Mouse (Mus musculus) kidney, embryonic 15.5 days (tissue): ENCODE measurements around the gene Slc38a4. TPM values are rescaled to one million over a fixed set of nuclear protein-coding genes. Genes with fewer than 3 reads are reported as not detected.

Source experiments
- ATAC-seq: fragments of 200-750 bp; cut with Nextera tagmentation; replicated peaks from 2 replicates; pipeline ENCODE4 v1.8.0; 2017; ENCODE audit warnings: moderate TSS enrichment; ENCODE audit not compliant: low FRiP score
- H3K27ac ChIP-seq: fragments of 300-500 bp; sonication (generic); 2 replicates; pipeline ENCODE4 v1.5.1; 2015; ENCODE audit warnings: mild to moderate bottlenecking, inconsistent platforms
- H3K27me3 ChIP-seq: fragments of 300-500 bp; sonication (generic); 2 replicates; pipeline ENCODE4 v1.6.1; 2015; ENCODE audit warnings: inconsistent platforms
- H3K36me3 ChIP-seq: fragments of 300-500 bp; sonication (generic); 2 replicates; pipeline ENCODE4 v1.6.1; 2015; ENCODE audit warnings: inconsistent platforms
- H3K4me1 ChIP-seq: fragments of 300-500 bp; sonication (generic); 2 replicates; pipeline ENCODE4 v1.6.1; 2015; ENCODE audit warnings: inconsistent platforms
- H3K4me2 ChIP-seq: fragments of 300-500 bp; sonication (generic); 2 replicates; pipeline ENCODE4 v1.6.1; 2015; ENCODE audit warnings: moderate library complexity, mild to moderate bottlenecking, inconsistent platforms
- H3K4me3 ChIP-seq: fragments of 300-500 bp; sonication (generic); replicated peaks from 2 replicates; pipeline ENCODE4 v1.5.1; 2015; ENCODE audit warnings: mild to moderate bottlenecking, inconsistent platforms
- H3K9ac ChIP-seq: fragments of 300-500 bp; sonication (generic); 2 replicates; pipeline ENCODE4 v1.6.1; 2015; ENCODE audit warnings: mild to moderate bottlenecking, inconsistent platforms
- H3K9me3 ChIP-seq: fragments of 300-500 bp; sonication (generic); replicated peaks from 2 replicates; pipeline ENCODE4 v1.6.1; 2016; ENCODE audit warnings: inconsistent platforms
- WGBS: fragments of 180-500 bp; shearing (Covaris S2); methylation state at CpG from one replicate; pipeline ENCODE4 v1.1.7; 2015; ENCODE audit warnings: mixed read lengths; 5-methylcytosine and 5-hydroxymethylcytosine counted together
- polyA plus RNA-seq: library from polyadenylated mRNA; unstranded; fragments of >200 nt; fragmentation: Nextera tagmentation; extraction: Ambion mirVana; gene quantifications from 2 replicates; pipeline ENCODE4 v1.2.1, GENCODE M21; 2015

Gene Slc38a4
- polyA plus RNA-seq, 1 experiment from 2014 or later, result 76.0 TPM

DNA sequence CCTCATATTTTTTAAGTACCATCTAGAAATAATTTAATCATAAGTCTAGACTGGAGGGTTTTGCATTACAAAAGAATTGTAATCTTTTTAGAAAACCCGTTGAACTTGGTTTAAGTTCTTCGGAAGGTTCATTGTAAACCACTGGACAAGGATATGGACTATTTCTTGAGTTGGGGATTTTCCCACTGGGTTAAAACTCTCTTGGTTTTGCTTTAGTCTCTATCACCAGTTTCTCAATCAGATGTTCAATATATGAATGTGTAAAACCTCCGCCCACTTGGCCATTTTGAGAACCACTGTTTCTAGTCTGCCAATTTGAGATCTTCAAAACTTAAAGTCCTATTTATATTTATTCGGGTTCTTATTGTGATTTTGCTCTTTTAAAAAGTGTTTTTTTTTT lies 25.6 kb downstream of the Slc38a4 start:
- no peak for ATAC-seq
- no peak overlapping the region for H3K27ac ChIP-seq
- 94% methylated on average over 4 of the region's 4 CpGs for WGBS

DNA sequence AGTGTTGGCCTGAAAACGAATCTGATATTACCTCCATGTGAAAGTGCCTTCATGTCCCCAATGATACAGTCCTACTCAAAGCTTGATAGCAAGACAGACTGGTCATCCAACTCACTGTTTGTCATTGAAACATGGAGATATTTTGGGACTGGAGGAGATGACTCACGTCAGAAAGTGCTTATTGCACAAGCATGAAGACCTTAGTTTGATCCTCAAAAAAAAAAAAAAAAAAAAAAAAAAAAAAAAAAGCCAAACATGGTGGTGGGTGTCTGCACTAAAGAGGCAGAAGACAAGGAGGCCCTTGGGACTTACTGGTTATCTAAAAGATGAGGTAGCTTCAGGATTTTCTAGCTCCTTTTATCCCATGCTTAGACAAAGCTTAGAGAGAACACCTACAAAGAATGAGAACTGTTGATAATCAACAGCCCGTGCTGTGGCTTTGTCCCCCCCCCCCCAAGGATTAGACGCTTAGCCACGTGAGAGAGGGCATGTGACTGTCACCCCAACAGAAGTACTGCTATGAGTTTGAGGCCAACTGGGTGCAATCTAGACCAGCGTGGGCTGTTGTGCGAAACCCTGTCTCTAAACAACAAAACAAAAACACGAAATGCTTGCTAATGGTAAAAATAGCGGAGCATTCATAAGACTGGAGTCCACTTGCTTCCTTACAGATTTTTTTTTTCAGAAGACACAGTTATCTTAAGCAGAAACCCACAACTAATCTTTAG lies 26.5 kb downstream of the Slc38a4 start:
- WGBS, result 88% methylated on average over 9 of the region's 9 CpGs
- no peak for ATAC-seq

More for the DNA sequence above, 25.6 kb downstream of the Slc38a4 start:
- Histone ChIP-seq H3K36me3 (no peaks in the 10 kb centered on the region), H3K9me3 (no peaks in the 10 kb centered on the region), H3K4me3 (no peak overlapping the region), H3K4me1 (peaks cover 9% of the 10 kb centered on the region), H3K9ac (no peak overlapping the region), H3K27me3 (no peaks in the 10 kb centered on the region), H3K4me2 (no peak overlapping the region)

DNA sequence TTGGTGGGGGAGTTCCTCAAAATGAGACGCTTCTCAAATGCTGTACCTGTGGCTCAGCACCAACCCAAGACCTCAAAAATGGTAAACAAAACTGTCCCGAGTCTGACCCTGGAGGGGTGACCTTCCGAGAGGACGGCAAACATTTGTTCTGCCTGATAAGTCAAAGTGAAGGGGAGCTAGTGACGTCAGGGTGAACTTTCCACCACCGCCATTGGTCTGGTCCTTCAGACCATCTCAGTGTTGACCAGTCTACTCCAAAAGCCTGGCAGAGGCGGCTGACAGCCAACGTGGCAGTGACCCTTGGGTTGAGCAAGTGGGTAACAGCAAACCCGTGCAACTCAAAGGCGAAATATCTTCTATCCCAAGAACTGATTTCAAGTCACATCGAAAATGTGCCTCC lies 27.1 kb downstream of the Slc38a4 start:
- H3K4me1 ChIP-seq, result peaks cover 4% of the 10 kb centered on the region
- no peak overlapping the region for H3K4me2 ChIP-seq
- ATAC-seq, result no peak
- no peaks in the 10 kb centered on the region for H3K27me3 ChIP-seq
- no peaks in the 10 kb centered on the region for H3K9me3 ChIP-seq
- 60% methylated on average over 11 of the region's 11 CpGs for WGBS
- no peaks in the 10 kb centered on the region for H3K36me3 ChIP-seq
- no peak overlapping the region for H3K27ac ChIP-seq
- no peak overlapping the region for H3K9ac ChIP-seq
- no peak overlapping the region for H3K4me3 ChIP-seq

More for the DNA sequence above, 26.5 kb downstream of the Slc38a4 start:
- Histone ChIP-seq H3K9ac (no peak overlapping the region), H3K4me2 (no peak overlapping the region), H3K27me3 (no peaks in the 10 kb centered on the region), H3K4me1 (peaks cover 7% of the 10 kb centered on the region), H3K27ac (no peak overlapping the region), H3K36me3 (no peaks in the 10 kb centered on the region), H3K9me3 (no peaks in the 10 kb centered on the region), H3K4me3 (no peak overlapping the region)

DNA sequence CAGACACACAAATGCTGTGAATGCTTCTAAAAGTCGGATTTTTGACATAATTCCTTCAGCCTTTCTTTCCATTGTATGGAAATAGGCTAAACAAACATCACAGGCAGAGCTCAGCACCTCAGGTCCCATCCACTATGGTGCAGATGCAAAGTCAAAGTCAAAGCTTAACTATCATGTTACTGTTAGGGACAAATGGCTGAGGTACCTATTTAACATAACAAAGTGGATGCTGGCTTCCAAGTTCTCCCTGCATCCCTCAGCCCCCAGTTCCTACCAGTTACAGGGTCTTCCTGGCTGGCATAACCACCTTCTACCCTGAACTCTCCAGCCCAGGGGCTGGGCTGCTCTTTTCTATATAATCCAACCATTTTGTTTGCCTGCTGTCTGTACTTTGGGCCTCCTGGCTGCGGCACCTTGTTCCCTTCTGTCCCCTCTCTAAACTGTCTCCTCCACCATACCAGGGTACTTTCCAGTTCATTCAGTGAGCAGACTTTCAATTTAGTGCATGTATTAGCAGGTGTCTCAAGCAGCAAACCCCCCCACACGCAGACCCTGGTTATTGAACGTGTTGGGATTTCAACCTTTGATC lies 27.6 kb downstream of the Slc38a4 start:
- Histone ChIP-seq H3K4me2 (no peak overlapping the region), H3K9me3 (no peaks in the 10 kb centered on the region), H3K36me3 (no peaks in the 10 kb centered on the region), H3K4me3 (no peak overlapping the region), H3K4me1 (no peaks in the 10 kb centered on the region), H3K27ac (no peak overlapping the region), H3K27me3 (no peaks in the 10 kb centered on the region), H3K9ac (no peak overlapping the region)
- no peak for ATAC-seq
- WGBS, result 49% methylated on average over 4 of the region's 4 CpGs

DNA sequence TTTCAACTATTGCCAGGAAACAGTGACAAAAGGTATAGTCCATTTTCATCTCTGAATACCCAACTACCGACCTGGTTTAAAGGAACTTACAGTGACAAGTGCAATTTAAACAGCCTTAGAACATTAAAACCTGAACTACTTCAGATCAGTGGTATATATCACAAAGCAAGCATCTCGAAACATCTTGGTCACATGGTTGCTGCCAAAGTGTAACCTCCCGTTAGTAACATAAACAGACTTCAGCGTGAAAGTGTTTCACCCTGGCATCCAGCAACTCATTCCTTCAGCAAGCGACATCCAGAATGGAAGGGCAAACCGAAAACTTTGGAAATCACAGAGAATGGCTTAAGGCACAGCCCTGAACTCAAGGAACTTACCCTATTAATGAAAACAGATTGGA lies 29.1 kb downstream of the Slc38a4 start:
- Histone ChIP-seq H3K27me3 (no peaks in the 10 kb centered on the region), H3K27ac (no peak overlapping the region), H3K4me2 (no peak overlapping the region), H3K4me1 (no peaks in the 10 kb centered on the region), H3K36me3 (no peaks in the 10 kb centered on the region), H3K9ac (no peak overlapping the region), H3K4me3 (no peak overlapping the region), H3K9me3 (no peaks in the 10 kb centered on the region)
- ATAC-seq, result no peak
- WGBS, result 65% methylated on average over 6 of the region's 6 CpGs

DNA sequence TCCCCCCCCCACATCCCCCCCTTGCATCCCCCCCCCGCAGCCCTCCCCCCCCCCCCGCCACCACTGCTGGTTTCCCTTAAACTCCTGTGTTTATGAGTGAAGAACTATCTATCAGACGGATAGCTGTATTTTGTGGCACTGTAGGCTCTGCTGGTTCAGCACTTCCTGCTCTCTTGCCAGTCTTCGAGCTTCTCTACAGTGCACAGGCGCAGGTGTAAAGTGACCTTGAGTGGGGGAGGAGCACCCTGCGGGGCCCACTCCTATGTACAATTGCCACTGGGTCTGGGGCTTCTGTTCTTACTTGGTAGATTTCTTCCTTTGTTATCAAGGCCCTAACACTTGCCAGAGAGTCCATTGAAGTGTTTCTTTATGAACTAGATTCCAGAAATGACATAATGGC lies 33.0 kb downstream of the Slc38a4 start:
- whole genome bisulfite sequencing, result 76% methylated on average over 4 of the region's 6 CpGs
- Histone ChIP-seq H3K9ac (no peak overlapping the region), H3K27me3 (no peaks in the 10 kb centered on the region), H3K4me3 (no peak overlapping the region), H3K4me2 (no peak overlapping the region), H3K36me3 (0 out of 2 replicates have a peak, but pooled peaks cover 2% of the 10 kb centered on the region), H3K27ac (no peak overlapping the region), H3K4me1 (no peaks in the 10 kb centered on the region), H3K9me3 (no peaks in the 10 kb centered on the region)
- ATAC-seq, result no peak

DNA sequence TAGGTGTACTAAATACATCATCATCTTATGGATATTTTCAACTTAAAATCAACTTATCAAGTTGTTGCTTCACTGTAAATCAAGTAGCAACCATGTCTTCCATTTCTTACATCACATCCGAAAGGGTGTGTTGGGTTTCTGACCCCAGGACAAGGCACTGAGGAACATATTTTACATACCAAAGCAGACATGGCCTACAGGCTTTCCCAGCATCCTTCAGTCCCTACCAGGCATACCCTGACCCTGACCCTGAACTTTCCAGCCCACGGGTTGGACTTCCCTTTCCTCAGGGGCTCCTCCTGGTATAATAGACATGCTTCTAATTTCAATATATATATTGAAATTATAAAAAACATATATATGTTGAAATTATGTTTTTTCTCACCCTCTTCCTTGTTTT lies 33.5 kb downstream of the Slc38a4 start:
- Histone ChIP-seq H3K27ac (no peak overlapping the region), H3K27me3 (no peaks in the 10 kb centered on the region), H3K9ac (no peak overlapping the region), H3K36me3 (0 out of 2 replicates have a peak, but pooled peaks cover 3% of the 10 kb centered on the region), H3K4me2 (no peak overlapping the region), H3K4me3 (no peak overlapping the region), H3K4me1 (no peaks in the 10 kb centered on the region), H3K9me3 (no peaks in the 10 kb centered on the region)
- no peak for ATAC-seq
- 89% methylated on average over 2 of the region's 2 CpGs for WGBS

DNA sequence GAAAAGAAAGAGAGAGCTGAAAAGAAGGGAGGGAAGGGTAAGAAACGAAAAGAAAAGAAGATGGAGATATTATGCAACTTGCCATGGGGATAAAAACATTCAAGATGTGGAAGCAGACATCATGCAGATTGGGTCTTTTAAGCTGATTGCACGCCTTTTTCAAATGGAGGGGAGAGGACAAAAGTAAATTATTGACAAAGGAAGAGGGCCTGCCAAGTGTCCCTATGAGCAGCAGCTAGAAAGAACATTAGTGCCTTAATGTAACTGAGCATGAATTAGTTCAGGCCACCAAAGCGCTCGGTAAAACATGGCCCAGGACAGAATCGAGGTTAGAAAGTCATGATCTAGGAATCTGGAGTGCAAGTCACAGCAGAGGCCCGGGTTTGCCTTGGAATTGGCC lies 35.5 kb downstream of the Slc38a4 start:
- Histone ChIP-seq H3K4me2 (no peak overlapping the region), H3K27ac (no peak overlapping the region), H3K4me1 (no peaks in the 10 kb centered on the region), H3K36me3 (peaks cover 8% of the 10 kb centered on the region; the same call in 1 of the 2 replicates), H3K27me3 (no peaks in the 10 kb centered on the region), H3K9me3 (no peaks in the 10 kb centered on the region), H3K4me3 (no peak overlapping the region), H3K9ac (no peak overlapping the region)
- 72% methylated on average over 6 of the region's 6 CpGs for WGBS
- ATAC-seq, result no peak

DNA sequence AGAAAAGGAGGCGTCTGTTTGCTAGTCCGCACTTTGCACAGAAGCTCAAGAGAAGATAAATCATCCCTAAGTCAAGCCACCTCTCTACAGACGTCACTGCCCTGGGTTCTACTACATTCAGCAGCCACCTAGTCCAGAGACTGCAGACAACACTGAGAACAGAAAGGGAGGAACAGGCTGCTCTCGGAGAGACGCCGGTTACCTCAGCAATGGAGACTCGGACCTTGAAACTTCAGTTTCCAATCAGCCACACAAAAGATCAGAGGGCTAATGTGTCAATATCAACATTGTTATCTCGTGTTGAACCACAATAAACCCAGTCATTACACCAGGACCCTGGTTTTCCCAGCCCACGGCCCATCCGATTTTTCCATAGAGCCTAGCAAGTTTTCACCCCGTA lies 36.4 kb downstream of the Slc38a4 start:
- peaks cover 14% of the 10 kb centered on the region; the same call in 1 of the 2 replicates for H3K36me3 ChIP-seq
- no peak for ATAC-seq
- no peak overlapping the region for H3K4me3 ChIP-seq
- no peaks in the 10 kb centered on the region for H3K9me3 ChIP-seq
- H3K9ac ChIP-seq, result no peak overlapping the region
- no peaks in the 10 kb centered on the region for H3K4me1 ChIP-seq
- H3K27me3 ChIP-seq, result no peaks in the 10 kb centered on the region
- H3K4me2 ChIP-seq, result no peak overlapping the region
- H3K27ac ChIP-seq, result no peak overlapping the region
- WGBS, result 74% methylated on average over 11 of the region's 11 CpGs

DNA sequence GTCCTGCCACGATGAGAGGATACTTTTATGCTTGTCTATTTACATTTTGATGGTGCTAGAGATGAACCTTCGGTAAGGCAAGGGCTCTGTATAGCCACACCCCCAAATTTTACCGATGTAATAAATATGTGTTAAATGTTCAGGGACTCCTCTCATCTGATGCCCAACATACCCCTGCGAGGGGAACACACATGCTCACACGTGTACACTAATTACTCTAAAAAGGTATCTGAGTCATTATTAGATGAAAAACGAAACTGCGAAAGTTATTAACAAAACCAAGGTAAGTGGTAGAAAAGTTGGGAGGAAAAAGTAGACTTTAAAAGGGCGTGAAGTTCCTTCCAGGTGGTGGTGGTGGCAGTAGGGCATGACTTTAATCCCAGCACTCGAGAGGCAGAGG lies 38.6 kb downstream of the Slc38a4 start:
- H3K9ac ChIP-seq, result no peak overlapping the region
- no peak overlapping the region for H3K27ac ChIP-seq
- H3K27me3 ChIP-seq, result no peaks in the 10 kb centered on the region
- H3K9me3 ChIP-seq, result no peaks in the 10 kb centered on the region
- no peak for ATAC-seq
- H3K4me2 ChIP-seq, result no peak overlapping the region
- H3K4me1 ChIP-seq, result no peaks in the 10 kb centered on the region
- peaks cover 14% of the 10 kb centered on the region; the same call in 1 of the 2 replicates for H3K36me3 ChIP-seq
- no peak overlapping the region for H3K4me3 ChIP-seq
- WGBS, result 89% methylated on average over 9 of the region's 9 CpGs

DNA sequence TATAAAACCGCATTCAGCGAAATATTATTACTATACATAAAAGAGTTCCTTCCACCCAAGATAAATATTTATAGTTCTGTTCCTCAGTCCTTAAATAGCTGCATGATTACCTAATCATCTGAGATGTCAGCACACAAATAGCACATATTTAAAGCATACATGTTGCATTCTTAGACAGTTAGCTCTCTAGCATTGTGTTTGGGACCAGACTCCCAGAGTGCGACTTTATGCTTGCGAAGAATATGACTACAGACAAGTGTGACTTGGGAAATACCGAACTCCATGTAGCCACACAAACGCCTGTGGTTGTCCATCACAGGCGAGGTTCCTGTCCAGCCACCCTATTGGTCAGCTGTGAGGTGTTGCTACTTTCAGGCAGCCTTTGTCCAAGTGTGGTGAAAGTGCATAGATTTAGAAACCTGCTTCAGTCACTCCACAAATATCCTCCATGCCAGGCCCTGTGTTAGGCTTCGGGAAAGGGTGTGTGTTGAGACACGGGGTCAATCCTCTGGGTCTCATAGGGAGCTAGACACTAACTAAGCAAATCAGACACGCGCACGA lies 40.6 kb downstream of the Slc38a4 start:
- H3K27ac ChIP-seq, result no peak overlapping the region
- no peak overlapping the region for H3K4me3 ChIP-seq
- H3K4me2 ChIP-seq, result no peak overlapping the region
- no peaks in the 10 kb centered on the region for H3K4me1 ChIP-seq
- no peak overlapping the region for H3K9ac ChIP-seq
- H3K27me3 ChIP-seq, result no peaks in the 10 kb centered on the region
- no peaks in the 10 kb centered on the region for H3K9me3 ChIP-seq
- WGBS, result 91% methylated on average over 12 of the region's 12 CpGs
- ATAC-seq, result no peak
- H3K36me3 ChIP-seq, result peaks cover 21% of the 10 kb centered on the region; the same call in 1 of the 2 replicates

DNA sequence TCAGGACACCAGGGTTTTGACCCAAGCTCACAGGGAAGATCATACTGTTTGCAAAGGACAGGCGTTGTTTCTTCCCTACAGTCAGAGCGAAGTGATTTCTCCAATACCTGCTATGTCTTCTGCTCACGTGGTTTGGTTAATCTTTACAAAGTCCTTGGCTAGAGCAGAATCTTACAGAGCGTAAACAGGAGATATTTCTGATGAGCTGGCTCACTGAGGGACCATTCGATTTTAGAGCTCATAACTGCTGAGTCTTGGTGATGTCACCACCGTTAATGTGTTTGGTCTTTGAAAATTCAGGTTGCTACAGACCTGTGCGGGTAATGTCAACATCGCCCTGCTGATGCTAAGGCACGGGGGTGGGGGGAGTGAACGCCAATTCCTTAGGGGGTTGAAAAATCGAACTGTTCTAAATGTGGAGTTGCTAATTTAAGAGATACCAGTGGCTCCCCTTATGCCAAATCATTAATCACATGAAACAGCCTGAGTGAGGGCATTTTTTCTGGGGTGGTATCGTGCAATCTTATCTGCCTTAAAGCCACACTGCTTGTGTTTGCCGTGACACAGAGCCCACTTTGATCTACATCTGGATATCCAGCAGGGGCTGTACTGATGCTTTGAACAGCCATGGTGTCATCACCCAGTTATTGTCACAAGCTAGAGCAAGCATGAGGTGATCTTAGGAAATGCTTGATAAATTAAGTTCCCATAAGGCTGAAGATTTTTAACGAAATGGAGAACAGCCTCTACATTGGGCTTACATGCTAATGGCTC lies 44.0 kb downstream of the Slc38a4 start:
- Histone ChIP-seq H3K27ac (no peak overlapping the region), H3K4me2 (no peak overlapping the region), H3K9me3 (no peaks in the 10 kb centered on the region), H3K4me3 (no peak overlapping the region), H3K36me3 (peaks cover 35% of the 10 kb centered on the region; the same call in 1 of the 2 replicates), H3K9ac (no peak overlapping the region), H3K27me3 (no peaks in the 10 kb centered on the region), H3K4me1 (no peaks in the 10 kb centered on the region)
- WGBS, result 83% methylated on average over 14 of the region's 14 CpGs
- ATAC-seq, result no peak
